Mouse (Mus musculus) E14TG2a.4 (cell line): ENCODE data around the gene Arl15.

Experiments
- CTCF ChIP-seq: conservative IDR thresholded peaks from 2 replicates; pipeline ENCODE4 v1.5.1; 2014; ENCODE audit warnings: low read length
- NANOG ChIP-seq: IDR thresholded peaks from 2 replicates; pipeline ENCODE4 v1.6.1; 2014; ENCODE audit warnings: borderline replicate concordance, low read length, mixed read lengths
- POU5F1 ChIP-seq: IDR thresholded peaks from 2 replicates; pipeline ENCODE4 v1.6.1; 2014; ENCODE audit warnings: low read length, borderline replicate concordance

DNA sequence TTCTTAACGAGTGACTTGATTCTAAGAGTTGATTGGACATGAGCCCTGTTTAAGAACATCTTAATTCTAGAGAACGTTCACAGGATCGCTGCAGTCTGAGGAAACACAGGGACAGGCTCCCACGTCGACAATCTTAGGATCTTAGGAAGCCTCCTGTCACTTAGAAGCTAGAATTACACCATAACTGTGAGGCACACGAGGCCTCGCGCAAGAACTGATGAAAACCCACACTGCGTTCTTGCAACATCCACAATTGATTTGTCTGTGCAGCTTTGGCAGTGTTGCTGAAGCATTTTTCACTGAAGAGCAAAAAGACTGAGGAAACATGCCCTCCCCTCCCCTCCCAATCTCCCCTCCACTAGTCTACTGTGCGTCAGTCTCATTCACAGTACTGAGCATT lies 196.4 kb downstream of the Arl15 start:
- TF ChIP-seq CTCF (no peak), NANOG (no peak), POU5F1 (no peak)
